Mouse (Mus musculus) hindbrain, embryonic 14.5 days (tissue): ENCODE data around the gene Akp3. TPM values are rescaled to one million over a fixed set of nuclear protein-coding genes. Genes with fewer than 3 reads are reported as not detected.

ENCODE experiments used
- ATAC-seq: fragments of 200-750 bp; cut with Nextera tagmentation; 2 replicates; pipeline ENCODE4 v1.8.0; 2017; ENCODE audit warnings: moderate number of reproducible peaks, mild to moderate bottlenecking, moderate TSS enrichment, moderate library complexity; ENCODE audit not compliant: low FRiP score
- DNase-seq: peaks from one replicate; pipeline ENCODE4 v3.0.0-alpha.2; 2015; ENCODE audit warnings: low spot score
- H3K27ac ChIP-seq: fragments of 300-500 bp; sonication (generic); 2 replicates; pipeline ENCODE4 v1.5.1; 2014; ENCODE audit warnings: mild to moderate bottlenecking, moderate library complexity
- H3K27me3 ChIP-seq: fragments of 300-500 bp; sonication (generic); 2 replicates; pipeline ENCODE4 v1.6.1; 2014; ENCODE audit warnings: mild to moderate bottlenecking, low read length, mixed read lengths; ENCODE audit not compliant: control insufficient read depth, insufficient read depth
- H3K36me3 ChIP-seq: fragments of 300-500 bp; sonication (generic); replicated peaks from 2 replicates; pipeline ENCODE4 v1.6.1; 2014; ENCODE audit not compliant: control insufficient read depth, insufficient read depth
- H3K4me1 ChIP-seq: fragments of 300-500 bp; sonication (generic); replicated peaks from 2 replicates; pipeline ENCODE4 v1.6.1; 2014; ENCODE audit warnings: antibody characterized with exemption, low read length, mixed read lengths; ENCODE audit not compliant: control insufficient read depth, insufficient read depth
- H3K4me2 ChIP-seq: fragments of 300-500 bp; sonication (generic); replicated peaks from 2 replicates; pipeline ENCODE4 v1.6.1; 2014; ENCODE audit warnings: mild to moderate bottlenecking, moderate library complexity
- H3K4me3 ChIP-seq: fragments of 300-500 bp; sonication (generic); replicated peaks from 2 replicates; pipeline ENCODE4 v1.5.1; 2014; ENCODE audit warnings: mild to moderate bottlenecking, low read length
- H3K9ac ChIP-seq: fragments of 300-500 bp; sonication (generic); 2 replicates; pipeline ENCODE4 v1.6.1; 2014
- H3K9me3 ChIP-seq: fragments of 300-500 bp; sonication (generic); 2 replicates; pipeline ENCODE4 v1.6.1; 2016; ENCODE audit warnings: low read length; ENCODE audit not compliant: control insufficient read depth
- WGBS: fragments of 180-500 bp; shearing (Covaris S2); extraction: QIAGEN DNeasy Blood & Tissue Kit; methylation state at CpG from one replicate; pipeline ENCODE4 v1.1.7; 2014; 5-methylcytosine and 5-hydroxymethylcytosine counted together
- polyA plus RNA-seq: library from polyadenylated mRNA; unstranded; fragments of >200 nt; fragmentation: Nextera tagmentation; extraction: Ambion mirVana; gene quantifications from 2 replicates; pipeline ENCODE4 v1.2.1, GENCODE M21; 2014

Gene Akp3
- polyA plus RNA-seq, 1 experiment from 2014 or later, result not detected

DNA sequence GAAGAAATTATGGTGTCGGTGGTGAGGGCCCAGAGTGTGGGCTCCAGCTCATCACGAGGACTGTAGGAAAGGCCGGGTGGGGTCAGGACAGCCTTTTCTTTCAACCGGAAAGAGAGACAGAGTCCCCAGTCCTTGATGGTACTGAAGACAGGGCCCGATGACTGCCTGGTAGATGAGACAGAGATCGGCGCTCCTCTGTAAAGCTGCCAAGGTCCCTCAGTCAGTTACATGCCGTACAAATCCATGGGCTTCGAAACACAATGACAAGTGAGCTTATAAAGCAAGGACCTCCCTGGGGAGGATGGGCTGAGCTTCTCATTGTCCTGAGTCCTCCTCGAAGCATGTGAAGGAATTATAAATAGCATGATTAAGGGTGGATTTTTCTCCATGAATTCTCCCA, 18.4 kb downstream of the Akp3 start:
- Histone ChIP-seq H3K4me1 (peaks cover 18% of the 10 kb centered on the region; the same call in 1 of the 2 replicates), H3K27ac (no peak overlapping the region), H3K9me3 (no peaks in the 10 kb centered on the region), H3K4me2 (no peak overlapping the region), H3K9ac (no peak overlapping the region), H3K4me3 (no peak overlapping the region), H3K36me3 (no peaks in the 10 kb centered on the region), H3K27me3 (no peaks in the 10 kb centered on the region)
- WGBS, result 58% methylated on average over 10 of the region's 10 CpGs
- 0 out of 2 replicates have a peak, but pooled peaks have one; percentile 15 for ATAC-seq
- DNase-seq, result no peak

DNA sequence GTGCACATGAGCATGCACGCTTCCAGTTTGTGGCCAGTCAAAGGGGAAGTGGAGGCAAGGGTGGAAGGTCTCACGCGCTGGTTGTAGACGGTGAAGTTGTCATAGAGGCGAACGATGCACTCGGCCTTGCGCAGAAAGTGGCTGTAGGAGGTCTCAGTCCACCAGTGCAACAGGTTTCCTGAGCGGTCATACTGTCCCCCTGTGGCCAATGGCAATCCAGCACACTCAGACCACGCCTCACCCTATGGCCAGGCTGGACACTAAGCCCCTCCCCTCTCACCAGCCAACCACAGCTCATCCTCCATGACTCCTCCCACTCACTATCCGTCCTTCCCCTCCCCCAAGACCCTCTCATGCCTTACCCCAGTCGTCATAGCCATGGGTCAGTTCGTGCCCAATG, 24.6 kb downstream of the Akp3 start:
- no peak overlapping the region for H3K9ac ChIP-seq
- H3K4me3 ChIP-seq, result no peak overlapping the region
- ATAC-seq, result no peak
- no peaks in the 10 kb centered on the region for H3K36me3 ChIP-seq
- H3K27me3 ChIP-seq, result peaks cover 46% of the 10 kb centered on the region
- 36% methylated on average over 13 of the region's 13 CpGs for WGBS
- no peak overlapping the region for H3K27ac ChIP-seq
- no peaks in the 10 kb centered on the region for H3K9me3 ChIP-seq
- no peak overlapping the region for H3K4me2 ChIP-seq
- no peak for DNase-seq
- no peaks in the 10 kb centered on the region for H3K4me1 ChIP-seq

DNA sequence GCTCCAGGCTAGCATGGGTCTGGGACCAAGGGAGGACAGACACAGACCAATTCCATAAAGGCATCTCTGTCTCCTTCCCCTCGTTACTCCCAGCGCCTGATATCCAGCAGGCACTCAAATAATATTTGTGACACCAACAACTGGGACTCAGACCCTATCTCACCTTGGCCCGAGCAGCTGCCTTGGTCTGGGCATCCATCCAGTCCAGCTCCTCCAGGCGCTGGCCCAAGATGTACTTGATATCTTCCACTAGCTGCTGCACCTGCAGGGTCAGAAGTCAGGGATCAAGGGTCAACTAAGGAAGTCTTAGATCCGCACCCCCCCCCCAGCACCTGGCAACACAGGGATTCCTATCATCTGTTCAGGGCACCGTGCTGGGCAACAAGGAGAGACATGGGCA, 26.5 kb downstream of the Akp3 start:
- H3K9me3 ChIP-seq, result no peaks in the 10 kb centered on the region
- no peak overlapping the region for H3K27ac ChIP-seq
- no peak overlapping the region for H3K9ac ChIP-seq
- no peak overlapping the region for H3K4me3 ChIP-seq
- H3K27me3 ChIP-seq, result peaks cover 65% of the 10 kb centered on the region
- 89% methylated on average over 6 of the region's 6 CpGs for WGBS
- H3K36me3 ChIP-seq, result no peaks in the 10 kb centered on the region
- DNase-seq, result no peak
- H3K4me2 ChIP-seq, result no peak overlapping the region
- no peak for ATAC-seq
- no peaks in the 10 kb centered on the region for H3K4me1 ChIP-seq

DNA sequence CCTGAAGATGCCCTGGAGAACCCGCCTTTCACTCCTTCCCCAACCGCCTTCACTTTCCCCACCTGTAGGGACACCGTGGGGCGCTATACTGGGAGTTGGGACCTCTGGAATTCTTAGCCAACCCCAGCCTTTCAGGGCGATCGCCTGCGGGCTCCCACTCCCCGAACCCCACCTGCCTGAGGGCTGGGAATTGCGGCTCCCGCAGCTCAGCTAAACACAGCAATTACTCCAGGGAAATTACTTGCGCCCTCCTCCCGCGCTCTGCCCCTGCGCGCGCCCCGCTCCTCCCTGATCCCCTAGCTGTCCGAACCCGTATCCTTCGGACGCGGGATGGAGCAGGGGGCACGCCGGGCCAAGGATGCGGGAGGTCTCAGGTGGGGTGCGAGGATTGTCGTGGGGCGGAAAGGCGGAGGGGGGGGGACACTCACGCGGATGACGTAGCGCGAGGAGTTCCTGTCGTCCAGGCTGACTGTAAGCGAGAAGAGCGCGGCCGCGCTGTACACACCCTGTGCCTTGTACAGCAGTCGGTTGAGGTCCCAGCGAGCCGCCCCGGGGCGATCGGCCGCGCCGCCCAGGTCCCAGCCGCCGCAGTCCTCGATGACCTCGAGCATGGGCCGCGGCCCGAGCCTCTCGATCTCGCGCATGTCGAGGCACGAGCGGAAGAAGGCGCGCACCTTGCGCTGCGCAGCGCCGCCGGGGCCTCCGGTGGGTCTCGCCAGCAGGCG, 29.2 kb downstream of the Akp3 start:
- H3K36me3 ChIP-seq, result no peaks in the 10 kb centered on the region
- WGBS, result 1% methylated on average over 68 of the region's 72 CpGs
- peaks cover 88% of the 10 kb centered on the region for H3K27me3 ChIP-seq
- DNase-seq, result no peak
- H3K4me2 ChIP-seq, result peak overlapping the region; percentile 73
- peak overlapping the region; percentile 42 for H3K9ac ChIP-seq
- no peak overlapping the region for H3K27ac ChIP-seq
- H3K4me3 ChIP-seq, result peak overlapping the region; percentile 48
- no peaks in the 10 kb centered on the region for H3K9me3 ChIP-seq
- no peak for ATAC-seq
- H3K4me1 ChIP-seq, result no peaks in the 10 kb centered on the region

DNA sequence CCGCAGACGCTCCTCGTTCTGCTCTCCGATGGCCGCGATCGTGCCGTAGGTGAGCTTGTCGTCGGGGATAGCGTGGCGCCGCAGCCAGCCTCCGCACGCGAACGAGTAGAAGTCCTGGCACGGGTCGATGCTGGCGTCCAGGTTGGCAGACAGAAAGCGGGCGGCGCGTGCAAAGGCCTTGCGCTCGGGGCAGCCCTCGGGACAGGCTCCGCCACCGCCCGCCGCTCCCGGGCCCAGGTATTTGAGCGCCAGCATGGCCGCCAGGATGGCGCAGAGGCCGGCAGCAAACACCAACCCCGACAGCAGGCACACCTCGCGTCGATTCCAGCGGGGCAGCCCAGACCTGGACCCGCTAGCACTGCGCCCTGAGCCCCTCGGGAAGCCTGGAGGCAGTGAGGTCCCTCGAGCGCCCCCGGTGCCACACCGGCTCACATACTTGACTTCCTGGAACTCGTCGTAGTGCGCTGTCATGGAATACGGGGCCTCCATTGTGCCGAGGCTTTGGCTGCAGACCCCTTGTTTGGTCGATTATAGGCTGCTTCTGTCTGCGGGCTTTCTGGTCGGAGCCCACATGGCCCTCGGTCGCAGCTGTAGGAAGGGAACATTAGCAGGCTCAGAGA, 29.8 kb downstream of the Akp3 start:
- Histone ChIP-seq H3K4me3 (peak overlapping the region; percentile 48), H3K4me2 (peak overlapping the region; percentile 73), H3K27me3 (peaks cover 89% of the 10 kb centered on the region), H3K9ac (peak overlapping the region; percentile 42), H3K36me3 (no peaks in the 10 kb centered on the region), H3K27ac (no peak overlapping the region), H3K9me3 (no peaks in the 10 kb centered on the region), H3K4me1 (no peaks in the 10 kb centered on the region)
- 1% methylated on average over 58 of the region's 58 CpGs for WGBS
- DNase-seq (no peak), ATAC-seq (no peak)

DNA sequence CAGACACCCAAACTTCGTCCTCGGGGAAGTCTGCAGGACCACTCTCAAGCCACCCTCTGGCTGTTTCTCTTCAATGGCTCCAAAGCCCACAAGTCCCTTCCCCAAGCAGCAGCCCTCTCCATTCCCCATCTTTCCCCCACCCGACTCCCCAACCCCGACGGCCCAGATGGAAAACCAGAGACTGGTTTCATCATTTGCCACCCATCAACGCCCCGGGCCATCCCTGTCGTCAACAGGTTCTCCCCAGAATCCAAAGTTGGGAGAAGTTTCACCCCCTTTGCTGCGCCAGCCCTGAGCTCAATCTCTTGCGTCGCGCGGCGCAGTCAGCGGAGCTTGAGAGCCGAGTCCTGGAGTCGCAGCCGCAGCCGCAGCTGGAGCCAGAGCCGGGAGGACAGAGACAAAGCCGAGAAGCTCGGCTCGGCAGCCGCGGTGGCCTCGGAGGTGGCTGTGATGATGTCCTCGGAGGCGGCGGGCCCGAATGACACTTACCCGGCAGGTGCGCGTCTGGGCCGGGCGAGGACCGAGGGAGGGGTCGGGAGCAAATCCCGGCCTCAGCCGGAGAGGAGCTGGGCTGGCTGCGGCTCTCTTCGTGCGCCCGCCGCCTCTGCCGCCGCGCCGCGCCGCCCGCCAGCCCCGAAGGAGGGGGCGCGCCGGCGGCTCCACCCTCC, 30.9 kb downstream of the Akp3 start:
- Histone ChIP-seq H3K36me3 (no peaks in the 10 kb centered on the region), H3K9me3 (no peaks in the 10 kb centered on the region), H3K4me2 (peak overlapping the region; percentile 73), H3K27ac (no peak overlapping the region; the same call in 1 of the 2 replicates), H3K4me1 (no peaks in the 10 kb centered on the region), H3K9ac (peak overlapping the region; percentile 67), H3K4me3 (peak overlapping the region; percentile 48), H3K27me3 (peaks cover 79% of the 10 kb centered on the region)
- DNase-seq (peak; percentile 52), ATAC-seq (peak; percentile 43)
- under 1% methylated on average over 42 of the region's 56 CpGs for WGBS

DNA sequence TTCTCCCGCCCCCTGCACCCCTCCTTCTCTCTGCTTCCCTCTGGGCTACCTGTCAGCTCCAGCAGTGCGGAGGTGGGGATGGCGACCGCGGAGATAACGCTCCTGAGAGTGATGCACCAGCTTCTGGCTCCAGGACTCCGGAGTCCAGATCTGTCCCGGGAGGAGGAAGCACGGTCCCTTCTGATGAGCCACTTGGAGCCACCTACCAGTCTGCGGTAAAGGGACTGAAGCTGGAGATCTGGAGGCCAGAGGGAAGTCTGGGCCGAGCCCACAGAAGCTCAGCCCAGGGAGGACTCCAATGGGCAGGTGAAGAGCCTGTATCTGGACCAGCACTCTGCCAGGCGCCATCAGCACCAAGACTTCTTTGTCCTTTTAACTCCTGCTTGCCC, 31.4 kb downstream of the Akp3 start, which contains the start of gene Ecel1:
Gene Ecel1 (minus strand): TSS at position 323 of the 389 bp plus-strand sequence.
- ATAC-seq (no peak; the same call in 1 of the 2 replicates), DNase-seq (no peak)
- peak within 1 kb of the TSS; percentile 48 for H3K4me3 ChIP-seq
- no peaks in the 10 kb centered on the region for H3K4me1 ChIP-seq
- no peak within 1 kb of the TSS; the same call in 1 of the 2 replicates for H3K27ac ChIP-seq
- no peaks in the 10 kb centered on the region for H3K9me3 ChIP-seq
- H3K9ac ChIP-seq, result peak within 1 kb of the TSS; percentile 67
- H3K27me3 ChIP-seq, result peaks cover 74% of the 10 kb centered on the region
- WGBS, result 3% methylated on average over 11 of the region's 12 CpGs
- no peaks in the 10 kb centered on the region for H3K36me3 ChIP-seq
- H3K4me2 ChIP-seq, result peak within 1 kb of the TSS; percentile 73

DNA sequence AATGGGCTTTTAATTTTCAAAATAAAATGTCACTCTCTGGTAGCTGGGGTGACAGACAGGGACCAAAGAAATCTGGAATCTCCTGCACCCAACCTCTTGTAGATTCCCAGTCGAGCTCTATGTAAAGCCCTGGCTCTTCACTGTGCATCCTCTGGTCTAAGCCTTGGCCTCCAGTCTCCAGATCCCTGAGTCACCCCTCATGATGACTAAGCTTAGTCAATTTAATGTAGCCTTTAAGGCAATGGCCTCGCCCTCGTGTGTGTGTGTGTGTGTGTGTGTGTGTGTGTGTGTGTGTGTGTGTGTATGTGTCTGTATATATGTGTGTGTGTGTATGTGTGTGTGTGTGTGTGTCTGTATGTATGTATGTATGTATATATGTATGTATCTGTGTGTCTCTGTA, 34.6 kb downstream of the Akp3 start:
- Histone ChIP-seq H3K27ac (no peak overlapping the region), H3K36me3 (no peaks in the 10 kb centered on the region), H3K4me3 (no peak overlapping the region), H3K4me1 (peaks cover 7% of the 10 kb centered on the region; the same call in 1 of the 2 replicates), H3K27me3 (peaks cover 42% of the 10 kb centered on the region), H3K9ac (no peak overlapping the region), H3K9me3 (no peaks in the 10 kb centered on the region), H3K4me2 (no peak overlapping the region)
- 84% methylated on average over 3 of the region's 3 CpGs for WGBS
- ATAC-seq, result no peak
- DNase-seq, result no peak

DNA sequence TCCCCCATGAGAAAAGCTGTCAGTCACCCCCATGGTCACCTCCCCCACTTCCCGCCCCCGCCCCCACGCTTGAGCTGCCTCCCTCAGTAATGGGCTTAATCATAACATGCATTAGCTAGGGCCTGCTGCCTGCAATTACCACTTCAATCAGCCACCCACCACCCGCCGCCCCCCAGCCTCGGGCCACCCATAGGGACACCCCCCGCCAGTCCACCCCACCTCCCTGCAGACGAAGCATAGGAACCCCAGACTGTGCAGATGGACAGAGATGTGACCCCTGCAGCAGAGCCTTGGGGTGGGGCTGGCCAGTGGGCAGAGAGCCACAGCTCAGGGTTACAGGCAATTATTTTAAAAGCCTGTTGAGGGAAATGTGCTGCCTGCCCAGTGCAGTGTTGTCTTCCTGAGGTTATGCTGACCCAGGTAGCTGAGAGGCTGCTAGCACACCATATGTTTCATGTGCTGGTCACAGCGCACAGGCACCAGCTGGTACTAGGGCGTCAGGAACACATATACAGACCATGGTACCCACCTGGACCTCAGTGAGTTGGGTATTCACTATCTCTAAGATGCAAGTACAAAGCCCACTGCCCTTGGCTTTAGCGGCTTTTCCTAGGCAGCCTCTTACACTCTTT, 39.5 kb downstream of the Akp3 start:
- 27% methylated on average over 11 of the region's 11 CpGs for WGBS
- no peaks in the 10 kb centered on the region for H3K9me3 ChIP-seq
- no peaks in the 10 kb centered on the region for H3K36me3 ChIP-seq
- H3K4me2 ChIP-seq, result no peak overlapping the region
- no peak overlapping the region for H3K4me3 ChIP-seq
- DNase-seq (no peak), ATAC-seq (peak; percentile 11; the same call in 1 of the 2 replicates)
- H3K9ac ChIP-seq, result no peak overlapping the region
- H3K27ac ChIP-seq, result peak overlapping the region; percentile 56; the same call in 1 of the 2 replicates
- H3K4me1 ChIP-seq, result peaks cover 21% of the 10 kb centered on the region
- no peaks in the 10 kb centered on the region for H3K27me3 ChIP-seq
